Mouse (Mus musculus) T-helper 17 cell (primary cell): ENCODE measurements at regions not wholly inside any gene's neighbourhood (a gene's known extent, or its start where the extent isn't known, plus 50 kb on each side); places are given as distances from the start of the nearest gene placed in this dataset.

Source experiments
- in situ Hi-C, 2 experiments: fragments of 300-600 bp; cut with MboI, MseI; formaldehyde crosslinking; loops; 1 replicate in 1 of 2; 2 replicates in 1 of 2; pipeline ENCODE4 v1.15.1; 2025; ENCODE audit warnings: high pct_unique_total_duplicates in 2 of 2

DNA sequence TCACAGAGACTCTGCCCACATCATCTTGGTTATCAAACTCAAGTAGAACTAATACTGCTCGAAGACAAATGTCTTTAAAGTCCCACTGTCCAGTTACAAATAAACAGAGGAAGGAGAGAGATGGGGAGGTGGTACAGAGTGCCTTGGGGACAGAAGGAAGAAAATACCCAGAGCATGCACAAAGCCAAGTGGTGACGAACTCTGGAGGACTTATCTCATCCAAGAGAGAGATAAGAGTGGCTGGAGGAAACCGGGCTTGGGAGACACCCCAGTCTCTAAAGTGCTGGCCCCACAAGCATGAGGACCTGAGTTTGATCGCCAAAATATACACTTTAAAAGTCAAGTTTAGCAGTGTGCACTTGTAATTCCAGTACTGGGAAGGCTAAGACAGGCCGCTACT is 273.3 kb upstream of the Zfp637 start:
- in situ Hi-C loops = no loop called here

DNA sequence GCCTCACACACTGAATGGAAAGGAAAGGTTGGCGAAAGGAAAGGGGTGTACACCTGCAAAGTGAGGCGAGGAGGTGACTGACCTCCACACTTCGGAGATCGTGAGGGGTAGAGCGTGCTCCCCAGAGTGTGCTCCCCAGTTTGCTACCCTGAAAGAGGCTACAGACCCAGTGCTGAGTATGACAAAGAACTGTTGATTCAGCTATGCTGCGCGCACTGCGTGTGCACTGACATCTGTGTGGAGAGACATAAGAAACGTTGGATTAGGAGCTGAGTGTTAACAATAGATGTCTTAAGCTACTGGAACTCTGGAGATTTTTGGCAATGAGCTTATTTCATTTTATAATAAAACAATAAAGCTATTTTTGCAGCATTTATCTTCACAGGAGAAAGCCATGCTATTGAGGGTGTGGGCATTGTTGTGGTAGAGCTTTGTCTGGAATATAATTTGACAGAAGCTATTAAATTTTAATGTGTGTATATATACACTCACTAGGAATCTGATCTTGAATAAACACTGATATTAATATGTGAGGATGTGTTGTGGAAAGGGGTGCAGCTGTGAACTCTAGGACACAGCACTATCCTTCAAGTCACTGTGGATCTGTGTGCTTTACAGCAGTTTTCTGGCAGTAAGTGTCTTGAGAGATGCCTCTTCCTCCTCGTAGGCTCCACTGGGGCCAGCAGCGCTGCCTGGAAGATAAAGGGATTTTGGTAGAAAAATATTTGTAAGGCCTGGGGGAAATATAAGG is 271.2 kb upstream of the Zfp637 start:
- in situ Hi-C loops = no loop called here

DNA sequence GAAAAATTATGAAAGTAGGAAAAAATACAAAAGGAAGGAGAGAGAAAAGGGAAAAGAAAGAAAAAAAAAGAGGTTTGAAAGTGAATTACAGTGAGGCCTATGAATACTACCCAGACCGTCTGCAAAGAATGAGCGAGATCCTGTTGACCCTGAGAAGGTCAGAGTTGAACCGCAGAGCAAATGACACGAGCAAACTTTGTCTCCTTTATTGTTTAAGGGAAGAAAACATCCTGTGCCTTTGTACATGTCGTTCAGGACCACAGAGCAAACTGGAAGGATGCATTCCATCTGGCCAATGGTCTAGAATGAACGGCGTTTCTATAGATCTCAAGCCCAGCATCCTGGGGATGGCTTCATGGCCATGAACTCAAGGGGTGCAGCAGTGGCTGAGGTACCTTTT is 270.6 kb upstream of the Zfp637 start:
- in situ Hi-C loops = no loop called here

DNA sequence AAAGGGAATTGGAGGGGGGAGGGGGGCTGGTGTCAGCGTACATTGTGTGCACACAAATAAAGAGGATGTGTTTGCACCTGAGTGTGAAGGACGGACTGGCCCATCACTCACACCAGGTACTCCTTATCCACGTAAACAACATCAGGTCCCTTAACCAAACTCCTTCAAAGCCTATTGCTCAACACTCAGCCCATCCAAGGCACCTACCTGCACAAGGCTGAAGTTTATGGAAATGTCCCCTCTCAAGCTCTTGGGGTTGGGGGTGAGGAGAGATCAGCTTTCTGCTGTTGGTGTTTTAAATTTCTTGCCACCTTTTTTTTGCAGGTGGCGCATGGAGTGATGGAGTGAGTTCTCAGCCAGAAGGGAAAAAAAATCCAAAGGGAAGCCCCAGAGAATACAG is 270.2 kb upstream of the Zfp637 start:
- in situ Hi-C loops = no loop called here

DNA sequence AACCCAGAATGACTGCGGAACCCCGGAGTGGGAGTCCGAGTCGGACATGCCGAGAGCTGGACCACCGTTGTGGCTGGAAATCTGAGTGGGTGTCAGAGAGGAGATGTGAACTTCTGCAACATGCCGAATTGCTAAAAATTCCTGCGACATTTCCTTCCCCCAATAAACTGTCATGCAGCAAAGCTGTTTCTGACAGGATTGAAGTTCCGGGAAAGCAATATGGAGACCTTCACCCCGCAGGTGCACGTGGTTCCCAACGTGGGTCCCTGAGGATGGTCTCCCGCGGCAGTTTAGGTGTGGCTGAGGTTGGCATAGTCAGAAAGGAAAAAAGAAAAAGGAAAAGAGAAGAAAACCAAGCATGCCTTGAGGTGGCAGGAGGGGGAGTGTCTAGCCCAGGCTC is 269.0 kb upstream of the Zfp637 start:
- in situ Hi-C loops = no loop called here

DNA sequence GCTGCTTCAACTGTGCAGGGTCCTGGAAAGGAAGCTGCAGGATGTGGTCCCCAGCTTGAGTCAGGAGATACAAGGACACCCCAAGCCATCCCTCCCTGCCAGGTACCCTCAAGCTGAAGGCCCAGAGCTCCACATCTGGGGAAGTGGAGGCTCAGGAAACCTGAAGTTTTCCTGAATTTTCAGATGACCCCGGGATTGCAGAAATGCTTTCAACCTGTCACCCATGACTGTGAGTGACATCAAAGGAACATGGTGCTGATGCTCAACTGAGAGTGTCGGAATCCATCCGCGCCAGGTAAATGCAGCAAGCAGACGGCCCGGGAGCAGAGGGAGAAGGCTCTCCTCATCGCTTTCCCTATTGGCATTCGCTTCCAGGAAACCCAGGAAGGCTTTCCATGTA is 267.6 kb upstream of the Zfp637 start:
- in situ Hi-C loops = no loop called here

DNA sequence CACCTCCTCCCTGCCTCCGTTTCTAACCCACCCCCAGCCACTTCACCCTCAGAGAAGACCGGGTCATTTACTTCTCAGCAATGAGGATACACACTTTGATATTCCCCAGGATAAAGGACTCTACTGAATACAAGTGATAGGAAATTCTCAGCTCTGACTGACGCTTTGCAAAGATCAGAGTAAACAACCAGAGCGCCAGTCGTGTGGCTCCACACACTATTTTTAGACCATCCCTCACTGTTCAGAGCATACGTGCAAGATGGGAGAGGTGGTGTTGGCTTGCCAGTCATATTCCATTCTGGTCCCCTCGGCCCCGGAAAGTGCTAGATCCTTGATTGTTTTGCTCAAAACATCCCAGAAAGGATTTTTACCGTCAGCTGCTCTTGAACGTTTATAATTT is 266.8 kb upstream of the Zfp637 start:
- in situ Hi-C loops = no loop called here

DNA sequence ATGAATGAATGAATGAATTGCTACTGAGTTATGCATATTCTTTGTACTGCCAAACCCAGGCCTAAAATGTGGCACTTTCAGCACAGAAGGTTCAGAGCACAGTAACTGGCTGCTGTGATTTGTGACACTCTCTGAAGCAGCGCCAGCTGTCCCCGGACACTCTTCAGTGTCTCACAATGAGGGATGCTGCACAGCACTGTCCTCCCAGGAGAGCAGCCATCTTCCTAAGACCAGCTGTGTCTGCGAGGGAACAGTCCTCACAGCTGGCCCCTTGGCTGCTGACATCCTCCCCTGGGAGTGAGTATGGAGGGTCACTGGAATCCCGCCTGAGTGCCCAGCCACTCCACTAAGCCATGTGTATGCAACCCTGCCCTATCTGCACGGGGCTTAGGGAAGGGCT is 265.9 kb upstream of the Zfp637 start:
- in situ Hi-C loops = no loop called here

DNA sequence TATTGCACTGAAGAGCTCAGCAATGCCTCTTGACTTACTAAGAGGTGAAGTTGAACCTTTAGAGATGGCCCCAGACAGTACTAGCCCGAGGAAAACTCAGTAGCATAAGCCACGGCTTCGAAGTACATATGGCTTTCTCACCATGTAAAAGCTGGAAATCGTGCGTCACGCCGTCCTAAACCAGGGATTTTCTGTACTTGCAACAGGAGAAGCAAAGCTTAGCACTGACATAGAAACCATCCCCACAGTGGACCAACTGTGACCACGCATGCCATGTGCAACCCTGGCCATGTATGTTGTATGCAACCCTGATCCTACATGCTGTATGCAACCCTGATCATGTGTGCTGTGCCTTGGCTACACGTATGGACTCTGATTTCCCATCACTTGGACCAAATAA is 265.0 kb upstream of the Zfp637 start:
- in situ Hi-C loops = no loop called here

DNA sequence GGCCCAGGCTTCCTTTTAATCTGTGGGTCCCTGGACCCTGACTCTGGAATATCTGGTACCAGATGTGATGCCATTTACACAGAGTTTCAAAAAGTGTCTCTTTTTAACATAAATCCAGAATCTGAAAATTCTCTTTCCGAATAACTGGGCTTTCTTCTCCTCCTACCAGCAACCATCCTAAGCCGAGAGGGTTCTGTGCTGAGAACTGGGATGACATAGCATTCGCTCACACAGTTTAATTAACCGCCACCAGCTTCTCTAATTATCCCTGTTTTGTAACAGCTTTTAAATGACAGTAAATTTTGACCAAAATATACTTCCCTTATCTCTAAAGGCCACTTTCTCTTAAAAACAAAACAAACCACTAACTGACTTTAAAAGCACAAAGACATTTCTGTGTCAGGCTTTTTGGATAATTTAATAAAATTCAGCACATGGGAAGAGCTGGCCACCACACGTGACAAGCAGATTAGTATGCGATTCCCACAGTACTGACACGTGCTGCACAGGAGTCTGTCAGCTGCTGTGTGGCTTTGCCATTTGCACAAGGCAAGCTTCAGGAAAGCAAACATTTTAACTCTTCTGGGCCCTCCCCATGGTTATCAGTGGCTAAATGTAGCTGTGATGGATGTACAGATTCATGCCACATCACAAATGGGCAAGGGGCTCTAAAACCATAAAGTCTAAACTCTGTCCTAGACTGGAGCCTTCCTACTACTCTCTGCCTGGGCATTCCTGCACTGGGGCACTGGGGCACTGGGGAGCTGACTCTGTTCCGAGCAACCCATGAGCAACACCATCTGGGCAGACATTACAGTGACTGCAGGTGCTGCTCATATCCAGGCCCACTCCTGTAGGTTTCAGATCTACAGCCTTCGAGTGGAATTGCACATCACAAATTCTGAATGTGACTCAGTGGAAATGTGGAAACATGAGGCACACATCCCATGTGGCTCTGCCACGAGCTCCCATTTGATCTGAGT is 263.1 kb upstream of the Zfp637 start:
- in situ Hi-C loops = no loop called here

DNA sequence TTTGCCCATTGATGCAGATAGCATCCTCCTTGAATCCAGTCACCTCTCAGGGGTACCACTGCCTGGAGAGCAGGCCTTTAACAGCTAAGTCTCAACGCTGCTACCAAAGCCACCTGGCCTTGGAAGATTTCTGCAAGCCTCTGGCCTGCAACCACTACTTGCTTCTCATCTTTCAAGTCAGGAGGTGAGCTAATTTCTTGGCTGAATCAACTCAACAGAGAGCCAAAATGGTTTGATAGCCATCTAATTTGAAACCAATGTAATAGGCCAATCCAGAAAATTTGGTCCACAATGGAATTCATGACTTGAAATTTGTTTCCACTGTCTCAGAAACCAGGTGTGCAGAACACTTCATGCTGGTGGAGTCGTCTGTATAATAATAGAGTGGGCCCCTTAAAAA is 260.0 kb upstream of the Zfp637 start:
- in situ Hi-C loops = no loop called here

DNA sequence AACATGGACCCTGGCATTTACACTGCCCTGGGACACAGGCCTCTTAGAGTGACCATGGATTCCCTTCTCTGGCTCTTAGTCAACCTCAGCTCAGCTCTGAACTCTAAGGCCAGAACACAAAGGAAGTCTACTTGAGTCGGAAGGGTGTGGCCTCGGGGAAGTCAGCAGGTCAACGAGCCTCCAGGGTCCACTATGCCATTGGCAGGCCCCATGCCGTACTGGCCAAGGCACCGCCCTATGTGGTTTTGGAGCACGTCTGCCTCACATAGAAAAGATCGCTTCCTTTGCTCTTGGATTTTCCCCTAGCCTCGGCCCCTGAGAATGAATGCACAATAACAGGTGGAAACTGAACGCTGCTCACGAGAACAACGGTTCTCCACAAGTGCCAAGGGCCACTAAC is 257.9 kb upstream of the Zfp637 start:
- in situ Hi-C loops = no loop called here

DNA sequence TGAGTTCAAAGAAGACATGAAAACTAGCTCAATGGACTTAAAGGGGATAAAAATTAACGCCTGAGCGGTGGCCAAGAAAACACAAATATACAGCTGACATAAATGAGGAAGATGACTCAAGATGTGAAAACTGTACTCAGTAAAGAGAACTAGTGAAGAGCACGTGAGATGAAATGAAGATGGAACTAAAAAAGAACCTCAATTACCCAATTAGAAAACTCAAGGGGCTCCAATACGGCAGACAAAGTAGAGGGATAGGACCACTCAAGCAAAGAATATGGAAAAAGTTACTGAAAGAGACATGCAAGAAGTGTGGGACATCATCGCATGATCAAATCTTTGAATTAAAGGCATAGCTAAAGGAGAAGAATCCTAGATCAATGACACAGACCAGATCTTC is 256.4 kb upstream of the Zfp637 start:
- in situ Hi-C loops = no loop called here

DNA sequence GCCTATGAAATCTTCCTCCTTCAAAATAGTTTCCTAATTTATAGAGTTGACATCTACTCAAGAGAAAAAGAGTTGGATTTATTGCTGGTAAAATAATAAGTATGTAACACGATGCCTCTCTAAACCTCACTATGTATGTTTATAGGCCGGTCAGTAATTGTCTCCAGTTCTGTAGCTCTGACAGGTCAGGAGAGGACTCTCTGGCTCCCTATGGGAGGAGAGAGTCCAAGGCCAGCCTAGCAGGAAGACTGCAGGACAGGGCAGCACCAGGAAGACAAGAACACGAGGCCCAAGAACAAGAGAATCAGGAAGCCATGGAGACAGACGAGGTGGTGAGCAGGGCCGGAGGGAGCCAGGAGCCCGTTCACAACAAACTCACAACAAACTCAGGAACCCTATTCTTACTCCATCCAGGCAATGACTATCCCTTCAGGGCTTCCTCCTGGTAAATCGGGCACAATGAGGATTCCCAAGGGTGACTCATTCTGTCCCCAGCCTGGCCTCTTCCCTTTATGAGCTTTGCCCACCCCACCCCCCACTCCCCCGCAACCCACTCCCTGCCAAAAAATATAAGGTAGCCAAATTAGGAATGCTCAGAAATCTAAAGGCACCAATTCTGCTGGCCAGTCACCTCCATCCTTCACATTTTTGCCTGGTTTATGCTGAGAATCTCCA is 244.7 kb upstream of the Zfp637 start:
- in situ Hi-C loops = no loop called here

DNA sequence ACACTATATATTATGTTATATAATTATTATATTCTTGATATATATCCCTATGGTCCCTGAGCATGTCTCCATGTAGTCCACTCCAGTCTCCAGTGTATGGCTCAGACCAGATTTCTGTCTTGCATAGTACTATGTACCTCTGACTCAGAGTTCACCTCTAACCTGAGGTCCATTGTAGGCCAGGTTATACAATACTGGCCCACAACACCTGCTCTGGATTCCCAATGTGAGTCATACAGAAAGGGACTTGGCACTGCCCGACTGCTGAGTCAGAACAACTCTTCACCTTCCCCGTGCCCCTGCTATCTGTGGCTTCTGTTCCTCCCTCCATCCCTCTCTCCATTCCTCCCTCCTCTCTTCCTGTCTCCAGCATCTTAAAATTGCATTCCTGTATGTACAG is 236.1 kb upstream of the Zfp637 start:
- in situ Hi-C loops = no loop called here

DNA sequence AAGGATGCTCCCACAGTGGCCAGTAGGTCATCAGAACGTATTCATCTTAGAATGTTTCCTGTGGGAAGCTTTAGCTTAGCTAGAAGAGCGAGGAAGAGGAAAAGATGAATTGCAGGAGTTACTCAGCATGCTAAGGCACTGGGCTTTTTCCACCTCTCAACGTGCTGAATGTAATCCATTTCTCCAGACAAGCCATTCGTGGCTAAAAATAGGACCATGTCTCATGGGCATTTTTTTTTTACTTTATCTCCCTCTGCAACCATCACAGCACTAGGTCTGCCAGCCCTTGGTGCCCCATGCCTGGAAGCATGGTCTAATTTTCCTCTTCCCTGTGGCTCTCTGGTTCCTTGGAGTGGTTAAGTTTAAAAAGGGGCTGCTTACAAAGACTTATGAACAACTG is 235.3 kb upstream of the Zfp637 start:
- in situ Hi-C loops = no loop called here

DNA sequence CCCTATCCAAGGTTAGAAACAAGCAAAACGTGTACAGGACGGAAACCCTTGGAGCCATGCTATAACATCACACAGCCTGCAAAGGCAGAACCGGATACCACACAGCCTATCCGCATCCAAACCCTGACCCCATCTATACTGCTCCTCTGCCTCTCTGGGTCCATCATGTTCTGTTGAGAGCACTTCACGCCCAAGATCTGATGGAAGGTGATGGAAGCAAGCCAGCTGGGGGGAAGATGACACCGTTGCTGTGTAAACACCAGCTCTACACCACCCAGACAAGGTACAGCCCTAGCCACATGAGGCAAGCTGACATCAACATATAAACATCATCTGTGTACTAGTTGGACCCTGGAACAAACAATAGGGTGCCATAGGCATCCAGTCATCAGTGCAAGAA is 234.8 kb upstream of the Zfp637 start:
- in situ Hi-C loops = no loop called here

DNA sequence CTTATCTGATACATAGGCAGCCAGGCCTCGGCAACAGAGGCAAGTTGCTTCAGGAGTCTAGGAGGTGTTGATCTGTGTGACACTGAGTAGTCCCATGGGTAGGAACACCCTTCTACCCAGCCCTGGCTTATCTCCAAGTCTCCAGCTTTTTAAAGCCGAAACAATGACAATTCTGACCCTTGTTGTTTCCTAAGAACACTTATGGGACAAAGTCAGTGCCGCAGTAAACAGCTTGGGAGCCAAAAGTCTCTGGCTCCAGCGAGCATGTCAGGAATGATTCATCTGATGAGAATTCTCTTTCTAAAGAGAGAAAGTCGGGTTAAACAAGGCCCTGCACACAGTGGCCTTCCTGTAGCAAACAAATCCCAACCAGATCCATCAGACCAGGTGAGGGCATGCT is 234.0 kb upstream of the Zfp637 start:
- in situ Hi-C loops = no loop called here

DNA sequence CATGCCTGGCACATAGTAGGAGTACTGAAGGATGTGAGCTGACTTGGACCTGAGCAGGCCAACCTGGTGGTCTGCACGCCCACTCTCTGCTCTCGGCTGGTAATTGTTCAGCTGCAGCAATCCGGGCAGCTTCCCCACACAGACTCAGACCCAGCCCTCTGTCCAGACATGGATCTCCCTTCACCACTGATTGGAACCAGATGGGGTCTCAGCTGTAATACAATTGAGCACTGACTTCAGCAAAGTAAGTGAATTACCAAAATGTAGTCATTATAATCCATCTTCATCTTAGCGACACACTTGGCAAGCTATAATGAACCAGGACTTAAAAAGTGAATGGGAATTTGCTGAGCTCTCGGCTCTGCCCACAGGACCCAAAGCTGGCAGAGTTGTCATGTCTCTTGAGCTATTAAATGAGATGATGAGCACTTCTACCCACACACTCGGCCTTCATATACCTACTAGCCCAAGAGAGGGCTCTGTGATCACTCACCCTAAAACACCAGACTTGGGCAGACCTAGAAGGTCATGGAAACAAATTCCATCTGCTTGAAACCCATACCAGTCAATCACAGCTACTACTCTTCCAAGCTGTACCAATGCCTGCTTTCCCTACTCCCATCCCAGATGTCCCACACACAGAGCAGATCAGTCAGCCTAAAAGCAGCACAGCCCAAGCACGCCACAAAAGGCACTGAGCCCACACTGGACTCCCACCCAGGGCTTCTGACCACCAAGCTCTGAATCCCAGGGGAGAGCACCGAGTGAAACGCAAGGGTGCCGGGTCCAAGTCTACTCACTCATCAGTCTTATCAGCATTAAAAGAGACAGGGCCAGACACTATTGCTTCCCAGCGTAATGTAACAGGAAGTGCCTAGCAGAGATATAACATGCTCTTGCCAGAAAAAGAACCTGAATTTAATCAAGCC is 231.2 kb upstream of the Zfp637 start:
- in situ Hi-C loops = no loop called here

DNA sequence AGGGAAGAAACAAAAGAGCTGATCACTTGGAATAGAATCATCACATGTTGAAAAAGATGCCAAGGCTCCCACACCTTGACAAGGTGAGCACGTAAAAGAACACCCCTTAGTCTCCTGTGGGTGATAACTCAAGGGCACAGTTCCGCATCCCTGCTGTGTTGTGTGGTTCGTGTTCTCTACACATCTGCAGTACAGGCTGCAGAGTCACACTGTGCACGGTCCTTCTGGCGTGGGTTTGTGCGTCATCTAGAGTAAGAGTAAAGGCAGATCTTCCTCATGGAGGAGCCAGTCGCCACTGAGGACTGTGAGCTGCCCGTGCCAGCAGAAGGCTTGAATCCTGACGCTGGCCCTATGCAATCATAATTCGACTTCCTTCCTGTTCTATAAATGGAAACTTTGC is 229.7 kb upstream of the Zfp637 start:
- in situ Hi-C loops = no loop called here

DNA sequence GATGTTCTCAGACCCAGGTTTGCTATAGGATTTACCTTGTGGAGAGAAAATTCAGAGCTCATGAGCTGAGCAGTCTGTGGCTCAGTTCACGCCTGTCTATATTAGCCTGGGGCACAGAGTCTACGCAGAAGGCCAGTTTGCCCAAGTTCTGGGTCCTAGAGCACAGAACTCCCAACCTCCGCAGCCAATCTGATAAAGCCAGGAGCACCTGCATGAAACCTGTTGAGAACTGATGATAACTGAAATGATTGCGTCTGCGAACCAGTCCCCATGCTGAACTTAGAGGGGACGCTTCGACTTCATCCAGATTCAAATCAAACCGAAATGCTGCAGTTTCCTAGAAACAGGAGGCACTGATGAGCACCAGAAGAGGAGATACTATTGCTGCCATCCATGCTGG is 229.0 kb upstream of the Zfp637 start:
- in situ Hi-C loops = no loop called here
